Mouse (Mus musculus): Measurements from ENCODE around the gene Pfn1. TPM values are rescaled to one million over a fixed set of nuclear protein-coding genes. Genes with fewer than 3 reads are reported as not detected.

Gene Pfn1
- total and polyA plus RNA-seq, 2 experiments from 2014 or later = 460 to 634 TPM

GRCm38 (mm10) chr11:70663957-70664356 lies 9.5 kb upstream of the Pfn1 start:
- TF ChIP-seq CTCF (IDR thresholded peaks at IDR 0.05; ENCODE audit: low read depth) = no peak
- Histone ChIP-seq H3K9ac (replicated peaks; ENCODE audit: low read length) (no peak overlapping the region), H3K4me3 (ENCODE audit: low read length) (no peak overlapping the region), H3K27me3 (ENCODE audit: insufficient read depth, low read length) (no peaks in the 10 kb centered on the region), H3K27ac (no peak overlapping the region), H3K4me2 (ENCODE audit: low read depth, low read length) (no peak overlapping the region), H3K36me3 (ENCODE audit: insufficient read depth, low read length) (peaks cover 32% of the 10 kb centered on the region), H3K4me1 (ENCODE audit: insufficient read depth, low read length) (peaks cover 4% of the 10 kb centered on the region; the same call in 1 of the 2 replicates), H3K9me3 (ENCODE audit: low read length) (no peaks in the 10 kb centered on the region)
- ATAC-seq (no peak), DNase-seq (ENCODE audit: low spot score) (no peak)
- 83% methylated on average over 6 of the region's 6 CpGs for WGBS

- no peak for ATAC-seq
- WGBS = 91% methylated on average over 8 of the region's 8 CpGs
- Histone ChIP-seq H3K9ac (replicated peaks; ENCODE audit: low read length) (no peak overlapping the region), H3K4me1 (ENCODE audit: insufficient read depth, low read length) (peaks cover 4% of the 10 kb centered on the region; the same call in 1 of the 2 replicates), H3K9me3 (ENCODE audit: low read length) (no peaks in the 10 kb centered on the region), H3K4me2 (ENCODE audit: low read depth, low read length) (no peak overlapping the region), H3K27ac (no peak overlapping the region), H3K27me3 (ENCODE audit: insufficient read depth, low read length) (no peaks in the 10 kb centered on the region), H3K4me3 (ENCODE audit: low read length) (no peak overlapping the region), H3K36me3 (ENCODE audit: insufficient read depth, low read length) (peaks cover 32% of the 10 kb centered on the region)
- no peak for DNase-seq (ENCODE audit: low spot score)
- no peak for TF ChIP-seq CTCF (IDR thresholded peaks at IDR 0.05; ENCODE audit: low read depth)
These were observed 8.7 kb upstream of the Pfn1 start for GRCm38 (mm10) chr11:70663101-70663500.

GRCm38 (mm10) chr11:70660571-70660970 lies 6.1 kb upstream of the Pfn1 start:
- TF ChIP-seq CTCF (IDR thresholded peaks at IDR 0.05; ENCODE audit: low read depth) = no peak
- Histone ChIP-seq H3K27me3 (ENCODE audit: insufficient read depth, low read length) (no peaks in the 10 kb centered on the region), H3K27ac (no peak overlapping the region), H3K4me2 (ENCODE audit: low read depth, low read length) (no peak overlapping the region), H3K4me3 (ENCODE audit: low read length) (no peak overlapping the region), H3K36me3 (ENCODE audit: insufficient read depth, low read length) (peaks cover 32% of the 10 kb centered on the region), H3K9me3 (ENCODE audit: low read length) (no peaks in the 10 kb centered on the region), H3K9ac (replicated peaks; ENCODE audit: low read length) (no peak overlapping the region), H3K4me1 (ENCODE audit: insufficient read depth, low read length) (0 out of 2 replicates have a peak, but pooled peaks cover 5% of the 10 kb centered on the region)
- no peak for ATAC-seq
- WGBS = 86% methylated on average over 8 of the region's 8 CpGs
- DNase-seq (ENCODE audit: low spot score) = no peak

- 0 out of 2 replicates have a peak, but pooled peaks cover 5% of the 10 kb centered on the region for H3K4me1 ChIP-seq (ENCODE audit: insufficient read depth, low read length)
- 78% methylated on average over 8 of the region's 8 CpGs for WGBS
- no peaks in the 10 kb centered on the region for H3K9me3 ChIP-seq (ENCODE audit: low read length)
- H3K27me3 ChIP-seq (ENCODE audit: insufficient read depth, low read length) = no peaks in the 10 kb centered on the region
- no peak for DNase-seq (ENCODE audit: low spot score)
- no peak overlapping the region for H3K4me2 ChIP-seq (ENCODE audit: low read depth, low read length)
- peaks cover 19% of the 10 kb centered on the region for H3K36me3 ChIP-seq (ENCODE audit: insufficient read depth, low read length)
- H3K4me3 ChIP-seq (ENCODE audit: low read length) = no peak overlapping the region
- H3K27ac ChIP-seq = no peak overlapping the region
- H3K9ac ChIP-seq (replicated peaks; ENCODE audit: low read length) = no peak overlapping the region
- no peak for ATAC-seq
- TF ChIP-seq CTCF (IDR thresholded peaks at IDR 0.05; ENCODE audit: low read depth) = no peak
These were observed 4.5 kb upstream of the Pfn1 start for GRCm38 (mm10) chr11:70658942-70659341.

GRCm38 (mm10) chr11:70658521-70658920 lies 4.1 kb upstream of the Pfn1 start:
- DNase-seq (ENCODE audit: low spot score) (no peak), ATAC-seq (no peak)
- Histone ChIP-seq H3K9me3 (ENCODE audit: low read length) (no peaks in the 10 kb centered on the region), H3K27me3 (ENCODE audit: insufficient read depth, low read length) (no peaks in the 10 kb centered on the region), H3K4me2 (ENCODE audit: low read depth, low read length) (no peak overlapping the region), H3K27ac (no peak overlapping the region), H3K9ac (replicated peaks; ENCODE audit: low read length) (no peak overlapping the region), H3K4me3 (ENCODE audit: low read length) (no peak overlapping the region), H3K36me3 (ENCODE audit: insufficient read depth, low read length) (peaks cover 15% of the 10 kb centered on the region; the same call in 1 of the 2 replicates), H3K4me1 (ENCODE audit: insufficient read depth, low read length) (0 out of 2 replicates have a peak, but pooled peaks cover 5% of the 10 kb centered on the region)
- TF ChIP-seq CTCF (IDR thresholded peaks at IDR 0.05; ENCODE audit: low read depth) = no peak
- WGBS = 83% methylated on average over 5 of the region's 5 CpGs

- Histone ChIP-seq H3K27me3 (ENCODE audit: insufficient read depth, low read length) (no peaks in the 10 kb centered on the region), H3K4me1 (ENCODE audit: insufficient read depth, low read length) (0 out of 2 replicates have a peak, but pooled peaks cover 7% of the 10 kb centered on the region), H3K27ac (no peak overlapping the region), H3K4me3 (ENCODE audit: low read length) (no peak overlapping the region), H3K9ac (replicated peaks; ENCODE audit: low read length) (0 out of 2 replicates have a peak overlapping the region, but pooled peaks have one; percentile 1), H3K9me3 (ENCODE audit: low read length) (no peaks in the 10 kb centered on the region), H3K36me3 (ENCODE audit: insufficient read depth, low read length) (peaks cover 11% of the 10 kb centered on the region; the same call in 1 of the 2 replicates), H3K4me2 (ENCODE audit: low read depth, low read length) (no peak overlapping the region)
- DNase-seq (ENCODE audit: low spot score) = no peak
- ATAC-seq = no peak
- WGBS = 64% methylated on average over 9 of the region's 9 CpGs
- no peak for TF ChIP-seq CTCF (IDR thresholded peaks at IDR 0.05; ENCODE audit: low read depth)
These were observed 3.5 kb upstream of the Pfn1 start for GRCm38 (mm10) chr11:70657991-70658390.

GRCm38 (mm10) chr11:70657573-70657972 lies 3.1 kb upstream of the Pfn1 start:
- DNase-seq (ENCODE audit: low spot score) (no peak), ATAC-seq (no peak)
- 61% methylated on average over 6 of the region's 6 CpGs for WGBS
- Histone ChIP-seq H3K36me3 (ENCODE audit: insufficient read depth, low read length) (peaks cover 8% of the 10 kb centered on the region; the same call in 1 of the 2 replicates), H3K4me3 (ENCODE audit: low read length) (no peak overlapping the region), H3K9ac (replicated peaks; ENCODE audit: low read length) (no peak overlapping the region), H3K4me2 (ENCODE audit: low read depth, low read length) (no peak overlapping the region), H3K27ac (no peak overlapping the region), H3K4me1 (ENCODE audit: insufficient read depth, low read length) (0 out of 2 replicates have a peak, but pooled peaks cover 11% of the 10 kb centered on the region), H3K9me3 (ENCODE audit: low read length) (no peaks in the 10 kb centered on the region), H3K27me3 (ENCODE audit: insufficient read depth, low read length) (no peaks in the 10 kb centered on the region)
- TF ChIP-seq CTCF (IDR thresholded peaks at IDR 0.05; ENCODE audit: low read depth) = no peak

All from hindbrain, postnatal 0 days (tissue).